Comparison of ENCODE assay signal across 9 mouse cellular contexts in the genomic region with DNA sequence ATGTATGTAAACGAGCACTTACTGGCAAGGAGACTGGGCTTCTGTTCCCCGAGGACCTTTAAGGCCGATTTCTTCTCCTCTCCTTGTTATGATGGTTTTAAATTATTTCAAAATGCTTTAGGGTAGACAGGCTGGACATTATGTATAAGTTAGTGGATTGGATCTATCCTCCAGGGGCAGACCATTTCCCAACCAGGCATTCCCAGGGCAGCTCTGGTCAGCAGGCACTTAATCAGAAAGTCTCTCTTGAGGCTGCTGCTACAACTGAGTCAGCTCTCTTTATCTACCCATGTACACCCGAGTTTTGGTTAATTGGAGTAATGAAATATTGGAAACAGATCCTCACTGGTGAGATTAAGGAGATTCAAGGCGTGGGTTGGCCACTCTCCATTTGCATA. TPM values are rescaled to one million over a fixed set of nuclear protein-coding genes. Genes with fewer than 3 reads are reported as not detected.
A peak's percentile ranks its signal among the peaks of the same experiment; 100 is the strongest.
DNase-seq lines count a peak whose midpoint lies in the region; ATAC-seq and TF ChIP-seq lines count a peak whose summit lies in the region.
"Had no signal": no experiment of that assay in that cellular context is flagged by ENCODE, and none has a peak within 500 bp of the region (broad histone marks: within the 10 kb centered on the region; RNA-seq: fewer than 3 reads in every experiment).

No protein-coding gene starts in this region.

- H3K9ac ChIP-seq in heart, embryonic 13.5 days = peak overlapping the region; percentile 89
- no peak overlapping the region for H3K9ac ChIP-seq in ES-E14 (ENCODE audit: insufficient read depth, low read depth, low read length, poor library complexity, severe bottlenecking)
- peak overlapping the region; percentile 76 for H3K9ac ChIP-seq in midbrain, embryonic 11.5 days (ENCODE audit: low read length)

- intact Hi-C loops in heart, postnatal 14 days (cut with DNase I) = loop anchor here (2.0 kb wide), 1 partner anchor 16 kb away; a partner anchor contains a TSS

- peak overlapping the region; percentile 91 for H3K4me2 ChIP-seq in heart, embryonic 13.5 days
- H3K4me2 ChIP-seq in midbrain, embryonic 11.5 days = peak overlapping the region; percentile 77

- peaks cover 36% of the 10 kb centered on the region for H3K36me3 ChIP-seq in heart, embryonic 13.5 days
- peaks cover 29% of the 10 kb centered on the region for H3K36me3 ChIP-seq in ES-E14 (ENCODE audit: control insufficient read depth, insufficient read depth, low read length, poor library complexity, severe bottlenecking)
- H3K36me3 ChIP-seq in hindbrain, embryonic 10.5 days = peaks cover 37% of the 10 kb centered on the region
- H3K36me3 ChIP-seq in midbrain, embryonic 11.5 days (ENCODE audit: control insufficient read depth, insufficient read depth, low read length) = peaks cover 13% of the 10 kb centered on the region

- no peaks in the 10 kb centered on the region for H3K9me3 ChIP-seq in heart, embryonic 13.5 days
- no peaks in the 10 kb centered on the region for H3K9me3 ChIP-seq in ES-E14 (ENCODE audit: control insufficient read depth, insufficient read depth, low read depth, low read length)
- H3K9me3 ChIP-seq in hindbrain, embryonic 10.5 days = no peaks in the 10 kb centered on the region
- H3K9me3 ChIP-seq in midbrain, embryonic 11.5 days (ENCODE audit: control insufficient read depth, low read length) = no peaks in the 10 kb centered on the region

- no peak overlapping the region for H3K27ac ChIP-seq in heart, embryonic 13.5 days (replicated peaks)
- H3K27ac ChIP-seq in ES-E14 (ENCODE audit: insufficient read depth, low read depth, low read length, poor library complexity, severe bottlenecking) = no peak overlapping the region
- peak overlapping the region; percentile 90 for H3K27ac ChIP-seq in hindbrain, embryonic 10.5 days
- H3K27ac ChIP-seq in midbrain, embryonic 11.5 days (ENCODE audit: low read depth, low read length) = peak overlapping the region; percentile 1; the same call in 1 of the 2 replicates

- 17% methylated on average over 5 of the region's 5 CpGs for WGBS in heart, embryonic 13.5 days
- 22% methylated on average over 5 of the region's 5 CpGs for WGBS in hindbrain, embryonic 10.5 days
- WGBS in midbrain, embryonic 11.5 days = 26% methylated on average over 5 of the region's 5 CpGs

- H3K4me1 ChIP-seq in heart, embryonic 13.5 days = peaks cover 26% of the 10 kb centered on the region
- H3K4me1 ChIP-seq in ES-E14 (ENCODE audit: control insufficient read depth in 2 of 2, insufficient read depth in 2 of 2, low read length in 2 of 2, poor library complexity in 1 of 2) = peaks cover 0 to 6% of the 10 kb centered on the region in 2 experiments; a peak in 2 of 4 replicates
- peaks cover 39% of the 10 kb centered on the region for H3K4me1 ChIP-seq in hindbrain, embryonic 10.5 days (replicated peaks)
- peaks cover 14% of the 10 kb centered on the region for H3K4me1 ChIP-seq in midbrain, embryonic 11.5 days (ENCODE audit: control insufficient read depth, insufficient read depth, low read length)

- in situ Hi-C loops in ES-E14 (cut with MboI; ENCODE audit: low sequenced_read_pairs in 2 of 2, unreplicated experiment in 2 of 2) = no loop called here

- no peak for DNase-seq in heart, postnatal 14 days
- DNase-seq in ES-E14 (ENCODE audit: low read depth, low spot score) = no peak
- no peak for DNase-seq in hindbrain, embryonic 10.5 days (ENCODE audit: low spot score)
- DNase-seq in midbrain, embryonic 11.5 days (ENCODE audit: low spot score, missing footprints) = no peak
- no peak for DNase-seq in right cerebral cortex, postnatal 14 days
- DNase-seq in testis, postnatal 10 days (ENCODE audit: low spot score) = no peak
- no peak for DNase-seq in thymus, adult 18-20 months

- peak overlapping the region; percentile 95 for H3K4me3 ChIP-seq in heart, embryonic 13.5 days
- peak overlapping the region; percentile 97 to 99; a peak in 3 of 4 replicates for H3K4me3 ChIP-seq in ES-E14 (ENCODE audit: insufficient read depth in 1 of 2, low read depth in 1 of 2, low read length in 2 of 2, poor library complexity in 1 of 2, severe bottlenecking in 1 of 2)
- peak overlapping the region; percentile 98 for H3K4me3 ChIP-seq in hindbrain, embryonic 10.5 days
- H3K4me3 ChIP-seq in midbrain, embryonic 11.5 days (ENCODE audit: low read depth, low read length) = peak overlapping the region; percentile 75

- no peak for ATAC-seq in heart, embryonic 13.5 days (ENCODE audit: extremely low read depth, insufficient number of reproducible peaks, low FRiP score, low TSS enrichment)
- ATAC-seq in midbrain, embryonic 11.5 days (ENCODE audit: low FRiP score) = peak; percentile 47

- peaks cover 51% of the 10 kb centered on the region for H3K27me3 ChIP-seq in heart, embryonic 13.5 days (replicated peaks)
- peaks cover 52% of the 10 kb centered on the region for H3K27me3 ChIP-seq in hindbrain, embryonic 10.5 days (ENCODE audit: insufficient read depth, poor library complexity, severe bottlenecking)
- H3K27me3 ChIP-seq in midbrain, embryonic 11.5 days (ENCODE audit: control insufficient read depth, insufficient read depth, low read length) = peaks cover 44% of the 10 kb centered on the region

TF ChIP-seq in ES-E14, 5 proteins besides CTCF, POLR2A, EP300 and RAD21:
- TF ChIP-seq ZNF384 (IDR thresholded peaks at IDR 0.05; ENCODE audit: low read depth, low read length) (no peak), ZC3H11A (IDR thresholded peaks at IDR 0.05; ENCODE audit: borderline replicate concordance, low read depth, low read length) (no peak), MAFK (IDR thresholded peaks at IDR 0.05; ENCODE audit: insufficient read depth, low read depth, low read length) (no peak), HCFC1 (IDR thresholded peaks at IDR 0.05; ENCODE audit: borderline replicate concordance, insufficient read depth, low read length) (no peak), CHD2 (IDR thresholded peaks at IDR 0.05; ENCODE audit: low read depth, low read length) (no peak)

RNA-seq across cellular contexts. Expression of a gene that starts 0.4 kb away (rescaled TPM):
- polyA plus RNA-seq in heart, embryonic 13.5 days (2015; fragmentation: Nextera tagmentation; extraction: Ambion mirVana) = 41.9 and 44.1 TPM in 2 replicates
- 10 to 100 TPM in 1 of 2 experiments, 1 to 10 TPM in 1; 8.6 to 12.5 TPM for total RNA-seq in heart, postnatal 14 days (2021)
- total RNA-seq in ES-E14 (2012; rRNA removed) = 93.4 and 107 TPM in 2 replicates
- 85.2 and 110 TPM in 2 replicates for polyA plus RNA-seq in hindbrain, embryonic 10.5 days (2016; fragmentation: Nextera tagmentation; extraction: Ambion mirVana)
- polyA plus RNA-seq in midbrain, embryonic 11.5 days (2014; fragmentation: Nextera tagmentation; extraction: Ambion mirVana) = 64.0 and 67.9 TPM in 2 replicates

RNA-seq across cellular contexts. Expression of a gene that starts 6.5 kb away (rescaled TPM):
- polyA plus RNA-seq in heart, embryonic 13.5 days (2015; fragmentation: Nextera tagmentation; extraction: Ambion mirVana) = 0.39 and 0.43 TPM in 2 replicates
- total RNA-seq in heart, postnatal 14 days (2021) = under 1 TPM; 0.74 to 1.00 TPM
- total RNA-seq in ES-E14 (2012; rRNA removed) = 1.6 and 2.6 TPM in 2 replicates
- polyA plus RNA-seq in hindbrain, embryonic 10.5 days (2016; fragmentation: Nextera tagmentation; extraction: Ambion mirVana) = 0.91 and 1.0 TPM in 2 replicates
- polyA plus RNA-seq in midbrain, embryonic 11.5 days (2014; fragmentation: Nextera tagmentation; extraction: Ambion mirVana) = 0.69 and 0.75 TPM in 2 replicates

RNA-seq across cellular contexts. Expression of a gene that starts 16.7 kb away (rescaled TPM):
- polyA plus RNA-seq in heart, embryonic 13.5 days (2015; fragmentation: Nextera tagmentation; extraction: Ambion mirVana) = 90.1 and 103 TPM in 2 replicates
- 10 to 100 TPM; 73.9 to 77.1 TPM for total RNA-seq in heart, postnatal 14 days (2021)
- 96.2 and 113 TPM in 2 replicates for total RNA-seq in ES-E14 (2012; rRNA removed)
- 164 and 231 TPM in 2 replicates for polyA plus RNA-seq in hindbrain, embryonic 10.5 days (2016; fragmentation: Nextera tagmentation; extraction: Ambion mirVana)
- 224 and 225 TPM in 2 replicates for polyA plus RNA-seq in midbrain, embryonic 11.5 days (2014; fragmentation: Nextera tagmentation; extraction: Ambion mirVana)

RNA-seq across cellular contexts. Expression of a gene that starts 41.4 kb away (rescaled TPM):
- polyA plus RNA-seq in heart, embryonic 13.5 days (2015; fragmentation: Nextera tagmentation; extraction: Ambion mirVana) = 56.4 and 58.7 TPM in 2 replicates
- total RNA-seq in heart, postnatal 14 days (2021) = 100 to 1,000 TPM; 103 to 109 TPM
- total RNA-seq in ES-E14 (2012; rRNA removed) = 73.2 and 87.2 TPM in 2 replicates
- polyA plus RNA-seq in hindbrain, embryonic 10.5 days (2016; fragmentation: Nextera tagmentation; extraction: Ambion mirVana) = 37.6 and 67.7 TPM in 2 replicates
- polyA plus RNA-seq in midbrain, embryonic 11.5 days (2014; fragmentation: Nextera tagmentation; extraction: Ambion mirVana) = 76.7 and 84.0 TPM in 2 replicates

RNA-seq across cellular contexts. Expression of a gene that starts 46.7 kb away (rescaled TPM):
- 0.24 and 0.38 TPM in 2 replicates for polyA plus RNA-seq in heart, embryonic 13.5 days (2015; fragmentation: Nextera tagmentation; extraction: Ambion mirVana)
- not detected for total RNA-seq in heart, postnatal 14 days (2021)
- 1.6 and 2.1 TPM in 2 replicates for total RNA-seq in ES-E14 (2012; rRNA removed)
- polyA plus RNA-seq in hindbrain, embryonic 10.5 days (2016; fragmentation: Nextera tagmentation; extraction: Ambion mirVana) = 1.7 and 2.2 TPM in 2 replicates
- 1.5 and 2.4 TPM in 2 replicates for polyA plus RNA-seq in midbrain, embryonic 11.5 days (2014; fragmentation: Nextera tagmentation; extraction: Ambion mirVana)
- total RNA-seq: neutrophil, adult 5-6 weeks had no signal

Comparison
In these comparisons a context has a peak if more than half of its experiments do, and no peak if none do; other contexts are left out.
1. H3K27ac ChIP-seq: peak in hindbrain, embryonic 10.5 days (single experiment) and midbrain, embryonic 11.5 days (single experiment); none in heart, embryonic 13.5 days (single experiment) and ES-E14 (single experiment).
2. Peak in every context shown above with its lines, with median percentiles within 50 percentile points of each other: H3K4me3 ChIP-seq.